In genomic region chr8:117802299-117802689, GRCm38 (mm10) we compare ENCODE assay signal across 7 mouse cellular contexts. TPM values are rescaled to one million over a fixed set of nuclear protein-coding genes. Genes with fewer than 3 reads are reported as not detected.
DNase-seq lines count a peak whose midpoint lies in the region; ATAC-seq and TF ChIP-seq lines count a peak whose summit lies in the region.

No protein-coding gene starts in this region.

- peak overlapping the region; percentile 22 for H3K27ac ChIP-seq in liver, adult 2 months (replicated peaks; ENCODE audit: insufficient read depth, low read depth, low read length)
- peak overlapping the region; percentile 86 for H3K27ac ChIP-seq in embryonic facial prominence, embryonic 12.5 days
- H3K27ac ChIP-seq in hindbrain, embryonic 15.5 days (replicated peaks), result peak overlapping the region; percentile 86
- peak overlapping the region; percentile 96 for H3K27ac ChIP-seq in midbrain, embryonic 10.5 days (replicated peaks)

- H3K79me2 ChIP-seq in liver, adult 2 months (ENCODE audit: control insufficient read depth, insufficient read depth, low read length), result no peaks in the 10 kb centered on the region

- H3K4me3 ChIP-seq in liver, adult 2 months (ENCODE audit: insufficient read depth, low read depth, low read length), result peak overlapping the region; percentile 72
- peak overlapping the region; percentile 72 for H3K4me3 ChIP-seq in embryonic facial prominence, embryonic 12.5 days
- H3K4me3 ChIP-seq in hindbrain, embryonic 15.5 days, result peak overlapping the region; percentile 77
- peak overlapping the region; percentile 83 for H3K4me3 ChIP-seq in midbrain, embryonic 10.5 days

- H3K4me2 ChIP-seq in embryonic facial prominence, embryonic 12.5 days (replicated peaks), result peak overlapping the region; percentile 67
- peak overlapping the region; percentile 70 for H3K4me2 ChIP-seq in hindbrain, embryonic 15.5 days

- TF ChIP-seq CTCF in liver, adult 2 months (IDR thresholded peaks at IDR 0.05; ENCODE audit: low read depth, low read length), result no peak

- no peaks in the 10 kb centered on the region for H3K36me3 ChIP-seq in liver, adult 2 months (ENCODE audit: control insufficient read depth, insufficient read depth, low read length)
- H3K36me3 ChIP-seq in embryonic facial prominence, embryonic 12.5 days, result peaks cover 15% of the 10 kb centered on the region
- H3K36me3 ChIP-seq in hindbrain, embryonic 15.5 days, result no peaks in the 10 kb centered on the region
- H3K36me3 ChIP-seq in midbrain, embryonic 10.5 days, result peaks cover 23% of the 10 kb centered on the region

- peaks cover 5% of the 10 kb centered on the region for H3K4me1 ChIP-seq in liver, adult 2 months (ENCODE audit: control insufficient read depth, insufficient read depth, low read length)
- H3K4me1 ChIP-seq in embryonic facial prominence, embryonic 12.5 days, result peaks cover 24% of the 10 kb centered on the region
- peaks cover 21% of the 10 kb centered on the region for H3K4me1 ChIP-seq in hindbrain, embryonic 15.5 days (replicated peaks)
- peaks cover 22% of the 10 kb centered on the region for H3K4me1 ChIP-seq in midbrain, embryonic 10.5 days

- no peaks in the 10 kb centered on the region for H3K27me3 ChIP-seq in liver, adult 2 months (ENCODE audit: control insufficient read depth, insufficient read depth, low read length)
- no peaks in the 10 kb centered on the region for H3K27me3 ChIP-seq in embryonic facial prominence, embryonic 12.5 days
- H3K27me3 ChIP-seq in hindbrain, embryonic 15.5 days, result no peaks in the 10 kb centered on the region
- peaks cover 10% of the 10 kb centered on the region for H3K27me3 ChIP-seq in midbrain, embryonic 10.5 days (ENCODE audit: low read depth, poor library complexity, severe bottlenecking)

- no peak for TF ChIP-seq POLR2A in liver, adult 2 months (IDR thresholded peaks at IDR 0.05; ENCODE audit: extremely low read depth, insufficient read depth, low read length)

- no peaks in the 10 kb centered on the region for H3K9me3 ChIP-seq in embryonic facial prominence, embryonic 12.5 days
- H3K9me3 ChIP-seq in hindbrain, embryonic 15.5 days, result no peaks in the 10 kb centered on the region
- H3K9me3 ChIP-seq in midbrain, embryonic 10.5 days (replicated peaks), result no peaks in the 10 kb centered on the region

- no peak for DNase-seq in liver, adult 2 months (ENCODE audit: extremely low read depth, low read depth, low spot score)
- no peak for DNase-seq in liver
- DNase-seq in midbrain, embryonic 10.5 days (ENCODE audit: low spot score), result no peak
- DNase-seq in adrenal gland, adult 8-10 months, result no peak
- DNase-seq in thymus, postnatal 36 days, result no peak

- 5% methylated on average over 11 of the region's 11 CpGs for WGBS in liver, adult 2 months
- WGBS in embryonic facial prominence, embryonic 12.5 days, result 2% methylated on average over 11 of the region's 11 CpGs
- WGBS in hindbrain, embryonic 15.5 days, result 1% methylated on average over 11 of the region's 11 CpGs
- 3% methylated on average over 11 of the region's 11 CpGs for WGBS in midbrain, embryonic 10.5 days

- ATAC-seq in embryonic facial prominence, embryonic 12.5 days (ENCODE audit: insufficient number of reproducible peaks, insufficient read depth, low FRiP score, low TSS enrichment), result peak; percentile 55; the same call in 1 of the 2 replicates
- peak; percentile 78 for ATAC-seq in hindbrain, embryonic 15.5 days (ENCODE audit: low FRiP score, low read depth)

- peak overlapping the region; percentile 54 for H3K9ac ChIP-seq in liver, adult 2 months (ENCODE audit: low read depth, low read length)
- H3K9ac ChIP-seq in embryonic facial prominence, embryonic 12.5 days, result peak overlapping the region; percentile 50
- peak overlapping the region; percentile 75 for H3K9ac ChIP-seq in hindbrain, embryonic 15.5 days

RNA-seq across cellular contexts. Expression of gene Mphosph6, which starts 0.6 kb away (rescaled TPM):
- 3.2 and 3.4 TPM in 2 replicates for total RNA-seq in liver, adult 2 months (2014; rRNA removed)
- polyA plus RNA-seq in liver, adult 2 months (2012; rRNA removed), result 0.92 and 1.2 TPM in 2 replicates
- polyA plus RNA-seq in embryonic facial prominence, embryonic 12.5 days (2016; fragmentation: Nextera tagmentation; extraction: Ambion mirVana), result 52.3 and 55.6 TPM in 2 replicates
- polyA plus RNA-seq in hindbrain, embryonic 15.5 days (2015; fragmentation: Nextera tagmentation; extraction: Ambion mirVana), result 31.4 and 32.0 TPM in 2 replicates
- polyA plus RNA-seq in midbrain, embryonic 10.5 days (2016; fragmentation: Nextera tagmentation; extraction: Ambion mirVana), result 60.5 and 61.4 TPM in 2 replicates
- 10 to 100 TPM; 17.5 to 24.0 (median 21.9) TPM for total RNA-seq in adrenal gland, adult 8-10 months (2022)

Comparison
In these comparisons a context has a peak if more than half of its experiments do, and no peak if none do; other contexts are left out.
1. H3K27ac ChIP-seq: peak in every context shown above with its lines; median percentile 96 in midbrain, embryonic 10.5 days; 86 in embryonic facial prominence, embryonic 12.5 days; 86 in hindbrain, embryonic 15.5 days; 22 in liver, adult 2 months.
2. RNA of gene Mphosph6, which starts 0.6 kb away (polyA plus RNA-seq): 60.5 to 61.4 TPM in midbrain, embryonic 10.5 days, 52.3 to 55.6 TPM in embryonic facial prominence, embryonic 12.5 days and 31.4 to 32.0 TPM in hindbrain, embryonic 15.5 days; 0.92 to 1.2 TPM in liver, adult 2 months; every median in the first group is over 10 times any median in the second.
3. Peak in every context shown above with its lines, with median percentiles within 50 percentile points of each other: H3K4me3 ChIP-seq and H3K9ac ChIP-seq.